Mouse (Mus musculus): ENCODE data around the gene Fggy. TPM values are rescaled to one million over a fixed set of nuclear protein-coding genes. Genes with fewer than 3 reads are reported as not detected.

Gene Fggy
- total RNA-seq, 2 experiments from 2014 or later = 15.8 to 21.0 TPM

DNA sequence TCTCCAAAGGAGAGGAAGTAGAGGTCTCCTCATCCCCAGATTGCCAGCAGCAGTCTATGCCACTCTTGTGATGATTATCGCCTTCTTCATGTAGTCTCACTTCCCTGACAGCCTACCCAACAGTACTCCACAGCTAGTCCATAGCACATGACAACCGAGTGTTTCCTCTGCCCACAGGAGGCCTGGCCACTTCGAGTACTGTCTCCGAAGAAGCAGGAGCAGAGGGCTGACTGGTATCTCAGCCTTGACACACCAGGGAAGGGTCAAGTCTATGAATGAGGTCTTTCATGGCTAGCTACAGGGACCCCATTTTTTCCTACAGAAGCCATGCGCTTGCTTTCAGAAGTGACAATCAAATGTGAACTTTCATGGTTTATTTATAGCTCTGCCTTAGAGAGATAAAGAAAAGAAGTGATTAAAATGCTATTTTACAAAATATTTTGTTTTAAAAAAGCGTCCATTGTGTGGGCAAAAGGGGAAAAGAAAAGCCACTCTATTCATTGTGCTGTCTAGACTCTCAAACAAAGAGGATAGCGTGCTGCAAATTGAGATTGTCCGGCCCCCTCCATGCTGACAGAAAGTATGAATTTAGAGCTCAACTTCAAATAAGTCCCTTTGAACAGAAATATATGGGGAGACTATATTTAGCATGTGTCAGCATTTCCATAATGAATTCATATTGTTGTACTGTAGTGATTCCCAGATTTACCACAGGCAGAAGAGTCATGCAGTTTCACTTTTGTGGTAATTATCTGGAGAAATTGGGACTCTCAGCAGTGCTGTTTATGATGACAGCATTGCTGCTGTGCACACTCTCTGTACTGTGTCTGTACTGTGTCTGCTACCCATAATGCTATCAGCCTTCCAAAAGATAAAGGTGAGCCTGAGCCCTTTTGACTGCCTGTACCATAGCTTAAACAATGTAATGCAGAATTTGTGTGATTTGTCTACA, 358.6 kb downstream of the Fggy start:
- intact Hi-C loops (cut with DNase I) = no loop called here
- DNase-seq (ENCODE audit: low spot score in 2 of 2) = no peak

DNA sequence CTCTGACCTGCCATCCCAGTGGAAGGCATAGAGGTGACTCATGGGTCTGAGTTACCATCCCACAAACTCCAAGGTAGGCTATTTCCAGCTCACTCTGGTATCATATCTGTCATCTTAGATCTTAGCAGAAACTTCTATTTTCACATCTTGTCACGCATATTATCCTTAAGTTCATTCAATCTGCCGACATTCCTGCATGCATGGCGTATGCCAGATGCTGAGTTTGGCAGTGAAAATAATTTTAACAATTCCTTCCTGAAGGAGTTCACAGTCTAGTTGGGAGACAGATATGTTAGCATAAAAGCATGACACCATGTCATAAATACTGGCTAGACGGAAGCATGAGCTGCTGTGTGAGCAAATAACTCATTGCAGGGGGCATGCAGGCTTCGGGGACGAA, 360.4 kb downstream of the Fggy start:
- intact Hi-C loops (cut with DNase I) = no loop called here
- DNase-seq (ENCODE audit: low spot score in 2 of 2) = no peak

DNA sequence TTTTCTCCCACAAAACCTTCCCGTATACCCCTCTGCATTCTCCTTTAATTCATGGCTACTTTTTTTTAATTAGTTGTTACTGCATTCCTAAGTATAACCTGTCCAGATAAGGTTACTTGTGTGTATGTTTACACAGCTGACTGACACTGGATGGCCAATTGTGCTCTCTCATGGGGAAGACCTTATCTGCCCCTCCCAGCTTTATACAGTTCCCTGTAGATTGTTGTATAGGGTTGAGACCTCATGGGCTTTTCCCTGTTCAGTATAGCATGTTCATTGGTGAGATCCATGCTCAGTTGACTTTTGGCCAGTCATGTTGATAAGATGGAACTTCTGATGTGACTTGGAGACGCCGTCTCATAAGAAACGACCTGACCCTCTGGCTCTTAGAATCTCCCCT, 363.1 kb downstream of the Fggy start:
- no peak for DNase-seq (ENCODE audit: low spot score in 2 of 2)
- intact Hi-C loops (cut with DNase I) = no loop called here

DNA sequence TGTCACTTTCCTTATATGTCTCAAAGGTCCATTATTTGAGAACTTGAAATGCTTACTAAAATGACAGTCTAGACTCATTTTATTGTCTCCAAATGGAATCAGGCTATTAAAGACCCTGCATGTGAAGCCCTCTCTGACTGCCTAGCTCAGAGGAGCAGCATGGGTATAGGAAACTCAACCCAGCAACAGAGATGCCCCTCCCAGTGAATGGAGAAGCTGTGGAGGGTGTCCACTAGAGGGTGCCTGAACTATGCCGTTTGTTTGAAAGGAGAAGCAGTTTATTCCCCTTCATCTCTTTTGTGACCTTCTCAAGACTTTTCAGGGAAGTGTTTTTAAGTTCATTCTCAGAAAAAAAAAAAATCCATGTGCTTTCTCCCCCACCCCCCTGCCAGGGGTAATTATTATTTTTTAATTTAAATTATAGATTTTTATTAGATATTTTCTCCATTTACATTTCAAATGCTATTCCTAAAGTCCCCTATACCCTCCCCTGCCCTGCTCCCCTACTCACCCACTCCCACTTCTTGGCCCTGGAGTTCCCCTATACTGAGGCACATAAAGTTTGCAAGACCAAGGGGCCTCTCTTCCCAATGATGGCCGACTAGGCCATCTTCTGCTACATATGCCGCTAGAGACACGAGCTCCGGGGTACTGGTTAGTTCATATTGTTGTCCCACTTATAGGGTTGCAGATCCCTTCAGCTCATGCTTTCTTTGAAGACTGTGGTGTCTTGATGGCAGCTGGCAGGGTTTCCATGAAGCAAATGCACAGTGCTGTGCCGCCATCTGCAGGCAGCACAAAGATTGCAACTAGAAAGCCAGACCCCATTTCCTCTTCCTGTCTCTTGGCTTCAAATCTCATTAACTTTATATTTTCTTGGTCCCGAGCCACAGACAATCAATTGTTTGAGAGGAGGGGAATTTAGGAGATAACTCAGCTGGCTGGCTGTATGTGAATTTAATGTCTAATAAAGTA, 367.2 kb downstream of the Fggy start:
- intact Hi-C loops (cut with DNase I) = no loop called here
- peak; percentile 73 to 77 for DNase-seq (ENCODE audit: low spot score in 2 of 2)

DNA sequence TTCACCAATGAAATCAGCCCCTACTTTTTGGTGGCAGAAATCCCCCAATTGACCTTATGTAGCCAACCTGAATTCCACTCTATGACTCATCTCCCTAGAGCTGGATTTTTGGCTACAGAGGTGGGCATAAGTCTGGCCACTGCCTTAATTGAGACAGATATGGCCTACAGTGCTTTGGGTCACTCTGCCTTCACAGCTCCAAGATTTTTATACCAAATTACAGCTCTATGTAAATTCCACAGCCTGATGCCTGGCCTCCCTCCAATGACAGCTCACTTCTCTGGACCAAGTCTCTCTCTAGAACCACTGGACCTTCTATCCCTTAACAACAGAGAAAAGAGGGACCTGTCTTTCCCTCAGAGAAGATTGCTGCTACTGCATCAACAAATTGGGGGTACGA, 371.5 kb downstream of the Fggy start:
- DNase-seq (ENCODE audit: low spot score in 2 of 2) = no peak
- intact Hi-C loops (cut with DNase I) = no loop called here

DNA sequence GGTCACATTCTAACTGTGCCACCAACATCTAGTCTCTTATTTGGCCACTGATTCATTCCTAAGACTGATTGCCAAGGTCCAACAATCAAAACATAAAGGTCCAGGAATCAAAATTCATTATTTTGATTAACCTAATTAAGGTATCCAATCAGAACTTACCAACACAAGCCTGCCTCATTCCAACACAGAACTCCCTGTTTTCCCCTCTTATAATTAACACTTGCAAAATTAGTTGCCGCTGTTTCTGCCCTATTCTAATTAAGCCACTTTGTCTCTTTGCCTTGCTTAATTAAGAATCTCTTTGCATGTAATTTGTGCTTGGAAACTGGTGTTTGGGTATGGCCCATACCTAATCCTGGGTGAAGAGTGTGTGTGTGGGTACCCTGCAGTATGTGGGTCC, 372.6 kb downstream of the Fggy start:
- intact Hi-C loops (cut with DNase I) = no loop called here
- DNase-seq (ENCODE audit: low spot score in 2 of 2) = no peak

DNA sequence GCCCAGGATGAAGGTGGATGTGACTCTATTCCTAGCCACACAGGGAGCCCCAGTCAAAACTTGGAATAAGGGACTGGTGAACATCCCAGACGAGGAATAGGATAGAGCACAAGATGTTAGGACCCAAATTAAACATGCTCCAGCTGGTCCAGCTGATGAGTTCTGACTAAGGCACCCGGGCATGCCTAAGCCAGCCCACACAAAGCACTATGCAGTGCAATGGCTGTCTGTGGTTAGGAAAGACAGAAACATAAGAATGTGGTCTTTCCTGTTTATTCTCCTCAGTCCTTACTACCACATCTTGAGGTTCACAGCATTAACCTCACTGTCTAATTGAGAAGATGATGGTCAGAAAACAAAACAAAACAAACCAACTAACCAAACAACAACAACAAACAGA, 374.0 kb downstream of the Fggy start:
- DNase-seq (ENCODE audit: low spot score in 2 of 2) = no peak
- intact Hi-C loops (cut with DNase I) = no loop called here

DNA sequence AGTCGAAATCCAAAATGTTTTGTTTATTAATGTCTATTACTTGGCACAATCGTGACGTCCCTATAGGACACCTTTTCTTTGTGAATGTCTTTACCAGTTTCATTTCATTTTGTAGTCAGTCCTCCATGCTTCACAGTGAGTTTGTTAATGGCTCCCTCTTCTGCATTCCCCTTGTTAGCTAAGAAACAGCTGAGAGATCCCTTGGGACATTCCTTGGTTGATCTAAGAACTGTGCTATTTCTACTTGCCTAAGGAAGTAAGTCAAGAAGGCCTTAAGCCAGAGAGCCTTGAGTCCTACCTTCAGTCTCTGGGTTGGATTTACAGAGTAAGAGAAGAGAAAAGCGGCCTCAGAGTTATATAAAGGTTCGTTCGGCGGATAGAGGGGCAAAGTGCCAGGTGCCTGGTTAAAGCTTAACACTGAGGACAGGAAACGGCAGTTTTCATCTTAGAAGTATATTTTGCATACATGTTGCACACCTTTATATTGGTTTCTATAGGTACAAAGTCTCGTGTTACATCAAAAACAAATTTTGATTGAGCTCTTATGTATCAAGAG, 376.6 kb downstream of the Fggy start:
- intact Hi-C loops (cut with DNase I) = no loop called here
- no peak for DNase-seq (ENCODE audit: low spot score in 2 of 2)

DNA sequence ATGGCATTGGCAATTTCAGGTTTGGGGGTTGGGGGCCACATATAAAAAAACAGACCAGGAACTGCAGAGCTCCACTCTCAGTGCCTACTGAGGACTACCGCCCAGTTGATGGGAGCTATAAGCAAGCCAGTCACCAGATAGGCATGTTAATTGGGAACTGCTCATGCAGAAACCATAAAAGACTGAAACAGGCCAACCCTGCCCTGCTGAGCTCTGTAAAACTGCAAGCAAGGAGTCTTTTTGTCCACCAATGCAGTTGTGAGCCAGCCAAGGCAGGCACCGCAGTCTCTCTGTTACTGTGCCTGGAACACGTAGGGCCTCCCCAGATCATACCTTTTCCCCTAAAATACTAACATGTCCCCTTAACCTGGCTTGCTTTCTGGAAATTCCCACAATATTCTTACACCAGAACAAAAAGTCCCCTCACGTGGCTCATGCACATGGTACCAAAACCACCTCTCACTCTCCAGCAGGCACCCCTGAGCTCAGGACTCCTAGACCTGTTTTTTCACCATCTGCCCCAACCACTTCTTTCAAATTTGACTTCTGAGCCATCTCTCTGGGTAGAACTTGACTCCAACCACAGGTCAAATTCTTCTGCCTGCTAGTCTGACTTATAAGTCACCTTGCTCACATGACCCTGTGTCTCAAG, 377.2 kb downstream of the Fggy start:
- intact Hi-C loops (cut with DNase I) = no loop called here
- DNase-seq (ENCODE audit: low spot score in 2 of 2) = no peak

DNA sequence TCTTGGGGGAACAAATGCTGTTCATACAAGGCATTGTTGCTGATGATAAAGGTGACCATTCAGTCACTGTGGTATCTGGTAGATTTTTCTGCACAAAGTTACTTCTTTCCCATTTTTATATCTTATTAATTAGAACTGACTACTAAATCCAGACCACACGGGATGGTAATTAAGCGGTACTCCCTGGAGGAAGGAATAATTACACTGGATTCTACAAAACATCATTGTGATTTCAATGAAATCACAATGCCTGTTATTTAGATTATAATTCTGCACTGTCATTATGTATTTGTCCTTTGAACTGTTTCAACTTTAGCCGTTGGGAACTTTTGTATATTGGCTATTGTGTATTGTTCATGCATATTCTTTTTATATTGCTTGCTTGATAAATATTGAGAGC, 381.4 kb downstream of the Fggy start:
- DNase-seq (ENCODE audit: low spot score in 2 of 2) = no peak
- intact Hi-C loops (cut with DNase I) = no loop called here

DNA sequence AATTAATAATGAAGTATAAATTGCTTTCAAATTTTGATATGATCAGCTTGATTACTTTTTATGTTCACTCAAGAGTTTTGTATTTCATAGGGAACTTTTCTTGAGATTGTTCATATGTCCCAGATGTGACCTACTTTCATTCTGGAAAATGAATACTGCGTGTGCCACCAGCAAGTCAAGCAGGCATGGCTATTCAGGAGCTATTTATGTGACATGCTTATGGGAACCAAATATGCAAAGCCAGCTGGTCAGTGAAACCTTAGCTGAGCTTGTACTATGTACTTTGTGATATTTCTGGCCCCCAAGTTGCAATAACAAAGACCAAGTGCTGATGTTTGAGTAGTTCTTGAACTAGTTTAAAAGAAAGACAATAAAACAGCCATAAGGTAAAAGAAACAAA, 390.6 kb downstream of the Fggy start:
- intact Hi-C loops (cut with DNase I) = no loop called here
- DNase-seq (ENCODE audit: low spot score in 2 of 2) = no peak

DNA sequence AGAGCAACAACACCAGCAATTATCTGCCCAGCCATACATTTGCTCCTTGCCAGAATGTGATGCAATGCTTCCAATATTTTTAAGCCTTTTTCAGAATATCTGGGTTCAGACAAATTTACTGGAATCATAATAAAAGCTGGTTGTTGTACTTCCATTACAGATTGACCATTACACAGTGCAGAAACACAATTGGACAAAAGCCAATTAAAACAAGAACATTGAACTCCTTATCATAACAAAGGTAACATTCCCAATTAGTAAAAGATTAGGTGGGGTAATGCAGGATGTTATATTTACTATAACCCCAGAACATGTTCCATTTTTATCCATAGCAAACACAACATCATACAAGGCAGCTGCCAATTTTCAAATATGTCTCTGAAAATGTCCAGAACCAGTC, 396.0 kb downstream of the Fggy start:
- intact Hi-C loops (cut with DNase I) = no loop called here
- DNase-seq (ENCODE audit: low spot score in 2 of 2) = no peak

DNA sequence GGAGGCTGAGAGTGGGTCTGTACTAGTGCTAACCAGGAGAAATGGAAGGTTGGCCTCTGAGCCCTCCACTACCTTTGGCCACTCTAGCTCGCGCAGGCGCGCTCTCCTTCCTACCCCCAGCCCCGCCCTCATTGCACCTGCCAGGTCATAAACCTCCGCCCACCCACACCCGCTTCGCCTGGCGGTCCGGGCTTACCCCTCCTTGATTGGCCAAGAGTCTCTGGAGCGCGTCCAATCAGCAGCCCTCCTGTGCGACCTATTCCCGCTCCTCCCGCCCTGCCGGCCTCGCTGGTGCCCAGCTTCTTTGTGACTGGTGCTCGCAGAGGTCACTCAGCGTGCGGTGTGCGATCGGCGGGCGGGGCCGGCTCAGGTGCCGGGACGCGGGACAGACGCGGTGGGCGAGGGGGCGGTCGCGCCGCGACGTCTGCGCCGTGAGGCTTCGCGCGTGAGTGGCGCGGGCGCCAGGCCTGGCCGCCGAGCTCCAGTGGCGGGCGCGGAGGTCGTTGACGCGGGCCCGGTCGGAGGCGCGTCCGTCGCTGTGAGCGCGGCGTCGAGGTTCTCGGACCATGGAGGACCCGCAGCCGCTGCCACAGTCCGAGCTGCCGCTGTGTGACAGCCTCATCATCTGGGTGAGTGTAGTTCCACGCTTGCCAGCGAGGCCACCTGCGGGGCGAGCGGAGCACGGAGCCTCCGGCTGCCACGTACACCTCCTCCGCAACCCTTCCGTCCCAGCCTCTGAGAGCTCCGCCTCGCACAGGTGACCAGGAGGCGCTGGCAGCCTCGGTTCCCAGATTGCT, 409.8 kb downstream of the Fggy start, which contains the start of gene Hook1:
Hook1 (plus strand) TSS at position 313 of the 797 bp plus-strand sequence.
- peak; percentile 95 to 97 for DNase-seq (ENCODE audit: low spot score in 2 of 2)
- intact Hi-C loops (cut with DNase I) = no loop called here
